Mouse (Mus musculus) left cerebral cortex, adult 2 months (tissue): ENCODE results near the gene Mctp2. TPM values are rescaled to one million over a fixed set of nuclear protein-coding genes. Genes with fewer than 3 reads are reported as not detected.

Experiments used
- DNase-seq, 2 experiments: peaks; one replicate each; pipeline ENCODE4 v3.0.0; 2021 to 2022; ENCODE audit warnings: low spot score in 2 of 2, mixed read lengths in 1 of 2; ENCODE audit errors: extremely low spot score in 1 of 2
- H3K27ac ChIP-seq: fragments of 200-600 bp; 2 replicates; pipeline ENCODE4 v1.8.1; 2022
- H3K4me3 ChIP-seq: fragments of 200-600 bp; 2 replicates; pipeline ENCODE4 v1.8.1; 2022
- CTCF ChIP-seq: fragments of 200-600 bp; IDR thresholded peaks from 2 replicates; pipeline ENCODE4 v1.8.1; 2022; ENCODE audit warnings: antibody characterized with exemption, mild to moderate bottlenecking, moderate library complexity
- intact Hi-C: fragments of 180-260 bp; cut with DNase I; formaldehyde crosslinking; loops from one replicate; pipeline ENCODE4 v1.15.1; 2025
- total RNA-seq, 2 experiments: library from RNA; stranded (reverse); gene quantifications; 2 replicates each; pipeline ENCODE4 v1.2.3; 2021

The Mctp2 gene
- total RNA-seq, 2 experiments from 2014 or later, result 1.5 to 2.2 TPM

- H3K27ac ChIP-seq, result no peak overlapping the region
- no peak for TF ChIP-seq CTCF
- DNase-seq, result no peak
- intact Hi-C loops, result no loop called here
- H3K4me3 ChIP-seq, result no peak overlapping the region
Measured at GRCm38 (mm10) chr7:72218048-72218447, 88.4 kb downstream of the Mctp2 start.

GRCm38 (mm10) chr7:72215563-72216215 lies 90.7 kb downstream of the Mctp2 start:
- DNase-seq, result no peak
- no peak overlapping the region for H3K27ac ChIP-seq
- intact Hi-C loops, result no loop called here
- H3K4me3 ChIP-seq, result no peak overlapping the region
- TF ChIP-seq CTCF, result no peak

- Histone ChIP-seq H3K4me3 (no peak overlapping the region), H3K27ac (no peak overlapping the region)
- DNase-seq, result no peak
- TF ChIP-seq CTCF, result no peak
- intact Hi-C loops, result no loop called here
Measured at GRCm38 (mm10) chr7:72210201-72210600, 96.2 kb downstream of the Mctp2 start.

GRCm38 (mm10) chr7:72209296-72209695 lies 97.1 kb downstream of the Mctp2 start:
- DNase-seq, result no peak
- intact Hi-C loops, result no loop called here
- Histone ChIP-seq H3K27ac (no peak overlapping the region), H3K4me3 (no peak overlapping the region)
- TF ChIP-seq CTCF, result no peak

GRCm38 (mm10) chr7:72206841-72207240 lies 99.6 kb downstream of the Mctp2 start:
- Histone ChIP-seq H3K27ac (no peak overlapping the region), H3K4me3 (no peak overlapping the region)
- intact Hi-C loops, result no loop called here
- DNase-seq, result no peak
- no peak for TF ChIP-seq CTCF

GRCm38 (mm10) chr7:72195709-72196108 lies 110.7 kb downstream of the Mctp2 start:
- no peak for DNase-seq
- intact Hi-C loops, result no loop called here
- Histone ChIP-seq H3K27ac (no peak overlapping the region), H3K4me3 (no peak overlapping the region)
- TF ChIP-seq CTCF, result no peak

GRCm38 (mm10) chr7:72193304-72193703 lies 113.1 kb downstream of the Mctp2 start:
- no peak overlapping the region for H3K27ac ChIP-seq
- no peak for DNase-seq
- H3K4me3 ChIP-seq, result no peak overlapping the region
- TF ChIP-seq CTCF, result peak; percentile 1
- intact Hi-C loops, result no loop called here

- intact Hi-C loops, result no loop called here
Measured at GRCm38 (mm10) chr7:72181651-72182050, 124.8 kb downstream of the Mctp2 start.

GRCm38 (mm10) chr7:72169320-72169719 lies 137.1 kb downstream of the Mctp2 start:
- Histone ChIP-seq H3K27ac (no peak overlapping the region), H3K4me3 (no peak overlapping the region)
- TF ChIP-seq CTCF, result no peak
- no peak for DNase-seq
- intact Hi-C loops, result no loop called here

More at GRCm38 (mm10) chr7:72181651-72182050, 124.8 kb downstream of the Mctp2 start:
- no peak for TF ChIP-seq CTCF
- no peak overlapping the region for H3K27ac ChIP-seq
- no peak overlapping the region for H3K4me3 ChIP-seq
- no peak for DNase-seq

- DNase-seq, result no peak
- TF ChIP-seq CTCF, result no peak
- H3K27ac ChIP-seq, result no peak overlapping the region
- no peak overlapping the region for H3K4me3 ChIP-seq
- intact Hi-C loops, result no loop called here
Measured at GRCm38 (mm10) chr7:72165726-72166701, 140.4 kb downstream of the Mctp2 start.

- intact Hi-C loops, result no loop called here
- DNase-seq, result no peak
- H3K27ac ChIP-seq, result no peak overlapping the region
- H3K4me3 ChIP-seq, result no peak overlapping the region
- TF ChIP-seq CTCF, result no peak
Measured at GRCm38 (mm10) chr7:72162256-72162655, 144.2 kb downstream of the Mctp2 start.

- DNase-seq, result no peak
- intact Hi-C loops, result no loop called here
- TF ChIP-seq CTCF, result no peak
- H3K4me3 ChIP-seq, result no peak overlapping the region
- H3K27ac ChIP-seq, result no peak overlapping the region
Measured at GRCm38 (mm10) chr7:72159513-72160063, 146.8 kb downstream of the Mctp2 start.
